Mouse (Mus musculus): ENCODE data around the gene Actr3b.
"Not testable (repeated sequence)": the region's sequence is repeated elsewhere in the genome, so short reads cannot be mapped to it uniquely, and the experiment has no call there.

Gene Actr3b

DNA sequence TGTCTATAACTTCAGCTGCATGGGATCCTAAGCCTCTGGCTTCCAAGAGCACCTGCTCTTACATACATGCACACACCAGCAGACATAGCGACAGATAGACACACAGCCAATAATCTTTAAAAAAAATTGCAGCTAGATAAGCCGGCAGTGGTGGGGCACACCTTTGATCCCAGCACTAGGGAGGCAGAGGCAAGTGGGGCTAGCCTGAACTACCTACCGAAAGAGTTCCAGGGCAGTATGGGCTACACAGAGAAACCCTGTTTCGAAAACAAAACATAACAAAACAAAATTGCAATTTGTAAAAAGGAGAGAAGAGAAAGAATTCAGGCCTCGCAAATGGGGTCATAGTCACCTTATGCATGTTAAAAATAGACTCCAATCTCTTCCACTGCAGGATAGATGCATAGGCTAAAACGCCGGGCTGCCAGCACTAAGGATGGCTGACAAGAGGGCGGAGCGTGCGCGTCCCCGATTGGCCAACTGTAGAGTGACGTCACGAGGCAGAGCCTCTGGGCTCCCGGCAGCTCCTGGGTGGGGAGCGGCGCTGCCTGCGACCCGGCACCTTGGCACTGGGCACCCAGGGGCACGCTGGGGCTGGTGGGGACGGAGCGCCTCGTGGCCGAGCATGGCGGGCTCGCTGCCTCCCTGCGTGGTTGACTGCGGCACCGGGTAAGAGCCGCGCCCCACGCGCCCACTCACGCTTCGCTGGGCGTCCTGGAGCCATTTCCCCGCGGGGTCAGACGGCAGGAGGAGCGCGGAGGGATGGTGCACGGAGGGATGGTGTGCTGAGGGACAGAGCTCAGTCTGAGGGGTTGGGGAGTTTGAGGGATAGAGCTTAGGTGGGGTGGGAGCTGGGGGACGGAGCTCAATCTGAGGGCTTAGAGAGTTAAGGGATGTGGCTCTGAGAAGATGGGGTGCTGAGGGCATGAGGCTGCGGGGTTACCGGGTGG lies at the start of gene Actr3b:
Actr3b (plus strand) TSS at position 538 of the 950 bp plus-strand sequence.
- peak; percentile 90 for DNase-seq

DNA sequence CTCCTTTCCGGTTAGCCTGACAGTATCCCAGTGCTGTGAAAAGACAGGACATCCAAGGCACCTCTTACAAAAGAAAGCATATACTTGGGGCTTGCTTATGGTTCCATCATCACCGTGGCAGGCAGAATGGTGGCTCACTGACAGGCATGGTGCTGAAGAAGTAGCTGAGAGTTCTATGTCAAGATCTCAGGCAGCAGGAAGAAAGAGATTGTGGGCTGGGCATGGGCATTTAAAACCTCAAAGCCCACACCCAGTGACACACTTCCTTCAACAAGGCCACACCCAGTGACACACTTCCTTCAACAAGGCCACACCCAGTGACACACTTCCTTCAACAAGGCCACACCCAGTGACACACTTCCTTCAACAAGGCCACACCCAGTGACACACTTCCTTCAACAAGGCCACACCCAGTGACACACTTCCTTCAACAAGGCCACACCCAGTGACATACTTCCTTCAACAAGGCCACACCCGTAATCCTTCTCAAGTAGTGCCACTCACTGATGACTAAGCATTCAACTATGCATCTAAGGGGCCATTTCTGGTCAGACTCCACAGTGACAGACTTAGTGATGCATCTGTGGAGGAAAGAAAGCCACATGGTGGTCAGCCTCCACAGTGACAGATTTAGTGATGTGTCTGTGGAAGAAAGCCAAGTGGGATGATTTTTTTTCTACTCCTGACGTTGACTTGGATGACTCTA lies 46.6 kb upstream of the Actr3b start:
- not testable (repeated sequence) for DNase-seq

DNA sequence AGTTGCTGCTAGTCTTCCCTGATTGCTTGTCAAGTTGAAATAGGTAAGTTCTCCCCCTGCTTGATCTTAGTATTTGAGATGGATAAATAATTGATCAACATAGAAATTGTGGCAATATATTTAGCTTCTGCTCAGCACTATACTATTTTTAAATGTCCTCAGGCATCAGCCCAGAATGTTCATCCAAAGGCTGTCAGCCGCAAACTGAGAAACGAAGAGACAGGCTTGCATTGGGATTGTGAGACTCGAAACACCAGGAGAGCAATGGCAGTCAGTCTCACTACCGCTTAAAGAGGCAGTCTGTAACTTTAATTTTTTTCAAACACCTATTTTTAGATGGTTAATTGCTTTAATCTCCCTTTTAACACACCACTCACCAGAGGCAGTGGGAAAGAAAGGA lies 40.4 kb upstream of the Actr3b start:
- DNase-seq, result no peak

DNA sequence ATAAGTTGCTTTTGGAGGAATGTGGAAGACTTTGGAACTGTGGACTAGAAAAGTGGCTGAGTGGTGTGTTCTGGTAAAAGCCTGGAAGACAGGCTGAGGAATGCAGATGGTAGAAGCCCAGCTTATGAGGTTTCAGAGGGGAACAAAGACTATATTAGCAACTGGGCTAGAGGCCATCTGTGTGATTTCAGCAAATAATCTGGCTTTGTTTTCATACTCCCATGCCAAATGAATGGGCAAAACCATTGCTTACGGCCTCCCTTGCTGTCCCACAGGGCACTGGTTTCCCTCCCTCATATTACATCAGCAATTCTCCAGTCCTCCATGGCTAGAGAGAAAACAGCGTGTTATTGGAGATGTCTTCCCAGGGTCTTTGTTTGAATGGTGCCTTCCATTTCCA lies 36.8 kb upstream of the Actr3b start:
- no peak for DNase-seq

DNA sequence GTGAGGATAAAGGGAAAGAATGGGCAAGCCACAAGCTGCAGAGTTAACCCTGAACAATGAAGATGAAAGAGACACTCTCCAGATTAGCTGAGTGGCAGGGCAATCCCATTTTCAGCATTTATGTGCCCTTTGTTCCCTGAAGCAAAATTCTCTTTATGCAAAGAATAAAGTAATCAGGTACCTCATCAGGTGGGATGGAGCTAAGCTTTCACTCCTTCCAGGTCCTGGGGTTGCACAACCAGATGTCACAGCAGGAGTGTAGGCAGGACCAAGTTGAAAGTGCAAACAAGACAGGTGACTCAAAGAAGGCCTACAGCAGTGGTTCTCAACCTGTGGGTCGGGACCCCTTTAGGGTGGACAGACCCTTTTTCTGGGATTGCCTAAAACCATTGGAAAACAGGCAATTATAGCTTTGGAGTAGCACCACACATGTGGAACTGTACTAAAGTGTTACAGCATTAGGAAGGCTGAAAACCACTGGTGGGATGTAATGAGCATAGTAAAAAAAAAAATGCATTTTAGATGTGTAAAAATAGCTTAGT lies 35.6 kb upstream of the Actr3b start:
- no peak for DNase-seq

DNA sequence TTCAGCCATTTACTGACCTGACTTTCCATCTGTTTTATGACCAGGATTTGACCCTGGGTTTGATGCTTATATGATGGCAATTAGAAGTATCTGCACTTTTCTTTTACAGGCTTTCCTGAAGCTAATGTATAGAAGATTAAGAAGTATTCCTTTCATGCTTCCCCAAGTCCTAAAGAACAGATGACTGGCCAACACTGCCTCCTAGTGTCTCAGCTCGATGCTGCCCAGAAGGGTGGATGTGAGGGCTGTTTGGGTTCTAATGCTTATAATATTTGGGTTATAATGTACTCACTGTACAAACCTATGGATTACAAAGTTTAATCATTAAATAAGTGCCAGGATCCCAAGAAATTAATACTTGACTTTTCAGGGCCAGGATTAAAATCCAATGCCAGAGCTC lies 25.5 kb upstream of the Actr3b start:
- DNase-seq, result peak; percentile 62

DNA sequence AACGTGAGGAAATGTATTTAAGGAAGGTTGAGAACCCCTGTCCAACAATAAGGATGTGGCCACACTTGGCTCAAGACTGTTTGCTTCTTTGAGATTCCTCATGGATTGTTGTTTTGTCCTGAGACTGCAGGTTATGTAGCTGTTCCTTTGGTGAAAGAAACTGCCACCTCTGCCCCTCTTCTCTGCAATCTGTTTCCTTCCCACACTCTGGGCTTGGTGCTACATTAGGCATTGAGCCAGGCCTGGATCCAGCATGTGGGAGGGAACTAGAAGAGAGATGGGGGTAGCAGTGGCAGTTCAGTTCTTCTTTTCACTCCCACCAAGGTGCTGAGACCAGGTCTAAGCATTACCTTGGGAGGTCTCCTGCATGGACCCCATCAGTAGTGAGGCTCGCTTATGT lies 23.9 kb upstream of the Actr3b start:
- no peak for DNase-seq

DNA sequence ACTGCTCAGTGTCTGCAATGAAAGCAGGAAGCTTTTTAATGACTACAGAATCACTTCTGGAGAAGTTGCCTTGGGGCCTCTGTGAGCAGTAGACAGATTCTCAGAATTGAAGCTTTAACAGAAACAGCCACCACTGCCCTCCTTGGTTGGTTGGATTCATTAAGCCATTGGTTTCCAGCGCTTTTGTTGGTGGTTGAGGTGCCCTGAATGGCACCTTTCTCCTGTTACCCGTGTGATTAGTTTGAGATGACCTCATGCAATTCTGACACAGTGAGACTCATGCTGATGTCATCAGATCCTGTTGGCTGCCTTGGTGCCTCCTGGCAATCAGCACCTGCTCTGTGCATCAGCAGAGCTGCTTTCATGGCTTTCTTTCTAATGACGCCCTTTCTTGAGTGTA lies 21.3 kb upstream of the Actr3b start:
- no peak for DNase-seq

DNA sequence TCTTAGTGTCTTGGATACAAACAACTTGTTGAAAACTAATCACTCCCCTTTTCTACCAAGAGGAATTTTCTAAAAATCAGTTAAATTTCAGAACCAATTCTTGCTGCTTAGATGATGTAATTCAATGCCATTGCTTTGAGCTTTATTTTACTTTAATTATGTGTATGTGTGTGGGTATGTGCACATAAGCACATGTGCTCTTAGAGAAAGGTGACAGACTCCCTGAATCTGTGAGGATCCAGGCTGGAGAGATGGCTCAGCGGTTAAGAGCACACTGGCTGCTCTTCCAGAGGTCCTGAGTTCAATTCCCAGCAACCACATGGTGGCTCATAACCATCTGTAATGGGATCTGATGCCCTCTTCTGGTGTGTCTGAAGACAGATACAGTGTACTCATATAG lies 20.9 kb upstream of the Actr3b start:
- DNase-seq, result not testable (repeated sequence)

DNA sequence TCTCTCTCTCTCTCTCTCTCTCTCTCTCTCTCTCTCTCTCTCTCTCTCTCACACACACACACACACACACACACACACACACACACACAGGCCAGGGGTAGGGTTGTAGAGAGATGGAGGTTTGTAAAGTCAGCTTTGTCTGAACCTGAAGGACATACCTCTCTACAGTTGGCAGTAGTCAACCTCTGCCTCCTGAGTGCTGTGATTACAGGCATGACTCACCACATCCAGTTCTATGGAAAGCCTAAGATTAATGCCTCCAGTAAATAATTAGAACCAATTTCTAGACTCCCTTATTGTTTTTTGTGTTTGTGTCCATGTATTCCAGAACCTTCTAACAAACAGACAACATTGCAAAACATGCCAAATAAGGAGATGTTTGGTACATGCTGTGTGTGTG lies 11.9 kb upstream of the Actr3b start:
- DNase-seq, result no peak

DNA sequence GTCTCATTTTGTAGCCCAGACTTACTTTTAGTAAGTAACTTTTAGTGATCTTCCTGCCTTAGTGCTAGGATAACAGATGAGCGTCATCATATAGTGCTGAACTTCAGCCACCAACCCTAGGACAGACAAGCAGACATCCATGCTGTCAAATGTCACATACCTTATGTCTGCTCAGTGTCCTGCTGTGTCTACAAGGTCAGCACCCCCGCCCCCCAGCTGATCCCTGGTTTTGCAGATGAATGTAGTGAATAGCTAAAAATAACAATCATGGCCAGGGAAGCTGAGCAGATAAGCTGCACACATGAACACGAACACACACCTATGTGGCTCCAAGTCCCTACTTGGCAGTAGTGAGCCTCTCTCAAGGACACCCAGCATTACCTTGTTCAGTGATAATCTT lies 11.2 kb upstream of the Actr3b start:
- no peak for DNase-seq

DNA sequence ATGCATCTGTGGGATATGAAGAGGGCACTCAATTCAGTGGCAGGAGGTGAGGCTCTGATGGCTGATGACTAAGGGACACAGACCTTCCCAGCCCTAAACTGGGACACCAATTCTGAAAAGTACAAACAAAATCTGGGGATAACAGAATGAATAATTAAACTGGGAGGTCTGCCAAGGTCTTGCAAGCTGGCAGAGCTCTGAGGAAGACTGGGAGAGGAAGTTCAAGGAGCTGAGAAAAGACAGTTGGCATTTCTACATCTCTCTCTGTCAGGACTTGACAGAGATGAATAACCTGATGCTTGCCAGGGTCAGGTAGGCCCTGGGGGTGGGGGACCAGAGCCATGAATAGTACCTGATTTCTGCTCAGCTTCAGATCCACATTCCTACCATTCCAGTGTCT lies 8.2 kb upstream of the Actr3b start:
- no peak for DNase-seq

DNA sequence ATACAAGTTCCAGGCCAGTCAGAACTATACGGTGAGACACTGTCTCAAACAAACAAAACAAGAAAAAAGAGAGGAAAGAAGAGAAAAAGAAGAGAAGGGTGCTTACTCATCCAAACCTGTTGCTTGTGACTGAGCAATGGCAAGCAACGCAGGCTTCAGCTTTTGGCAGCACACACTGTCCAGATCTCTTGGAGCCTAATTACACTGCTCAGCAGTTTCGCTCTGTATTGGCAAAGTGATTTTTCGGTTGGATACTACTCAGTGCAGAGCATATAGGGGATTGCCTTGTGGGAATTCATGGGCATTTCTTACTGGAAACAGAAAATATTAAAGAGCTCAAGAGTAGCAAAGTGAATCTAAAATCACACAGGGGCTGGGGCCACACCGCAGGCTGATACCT lies 6.9 kb upstream of the Actr3b start:
- DNase-seq, result no peak

DNA sequence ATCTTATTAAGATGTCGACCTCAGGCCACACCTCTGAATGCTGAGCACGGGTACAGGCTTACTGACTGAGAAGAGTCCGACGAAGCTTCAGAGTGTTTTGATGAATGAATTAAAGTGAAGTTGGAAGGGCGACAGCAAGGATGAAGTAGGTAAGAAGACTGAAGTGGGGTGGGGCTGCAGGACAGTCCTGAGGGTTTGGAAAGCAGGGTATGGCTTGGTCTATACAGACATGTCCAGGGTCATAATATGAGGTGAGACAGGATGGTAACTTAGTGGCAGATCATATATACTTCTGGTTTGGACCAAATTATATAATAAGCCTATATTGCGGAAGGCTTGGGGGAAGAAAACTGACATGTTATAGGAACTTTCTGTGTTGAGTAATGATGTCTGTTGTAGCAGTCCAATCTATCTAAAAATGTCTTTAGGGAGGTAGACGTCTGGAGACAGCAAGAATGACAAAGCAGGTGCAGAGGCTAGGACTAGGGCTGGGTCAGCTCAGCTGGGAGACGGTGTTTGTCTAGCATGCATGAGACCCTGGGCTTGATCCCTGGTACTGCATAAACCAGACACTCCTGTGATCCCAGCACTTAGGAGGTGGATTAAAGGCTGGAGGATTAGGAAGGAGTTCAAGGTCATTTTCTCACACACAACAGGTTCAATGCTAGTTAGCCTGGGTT lies 6.1 kb upstream of the Actr3b start:
- DNase-seq, result no peak

DNA sequence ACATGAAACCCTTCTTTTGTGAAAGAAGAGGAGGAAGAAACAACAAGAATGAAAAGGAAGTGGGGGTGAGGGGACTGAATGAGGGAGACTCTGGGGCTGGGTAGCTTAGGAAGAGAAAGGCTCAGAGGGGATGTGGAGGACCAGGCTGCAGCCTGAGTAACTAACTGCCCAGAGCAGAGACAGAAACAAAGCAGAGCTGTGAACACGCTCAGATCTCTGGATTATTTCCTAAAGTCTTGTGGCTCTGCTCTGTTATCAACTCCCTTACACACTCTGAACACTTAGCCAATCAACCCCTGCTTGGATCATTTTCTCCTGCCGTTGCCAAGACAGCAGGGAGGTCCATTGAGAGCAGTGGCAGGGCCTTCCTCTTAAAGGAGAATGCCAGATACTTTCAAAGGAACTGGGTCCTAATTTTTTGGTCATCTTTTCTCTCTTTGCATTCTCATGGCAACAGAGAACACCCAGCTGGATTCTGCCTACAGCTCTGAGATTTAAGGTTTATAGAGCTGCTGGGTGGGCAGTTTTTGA lies 5.5 kb upstream of the Actr3b start:
- no peak for DNase-seq

DNA sequence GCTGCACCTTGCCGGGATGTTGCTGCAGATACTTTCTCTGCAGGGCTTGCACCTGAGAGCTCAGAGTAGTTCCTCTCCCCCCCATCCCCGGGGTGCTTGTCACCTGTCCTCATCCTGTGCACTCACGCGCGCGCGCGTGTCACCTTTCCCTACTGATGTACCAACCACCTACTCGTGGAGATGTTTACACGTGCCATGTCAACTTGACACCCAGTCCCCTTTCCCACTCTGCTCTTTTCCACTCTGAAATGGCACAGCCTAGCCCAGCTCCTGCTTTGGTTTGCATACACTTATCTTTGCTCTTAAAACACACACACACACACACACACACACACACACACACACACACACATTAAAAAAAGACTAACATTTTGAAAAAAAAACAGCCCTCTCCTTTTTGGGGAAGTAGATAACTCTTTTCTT lies 624 bp downstream of the Actr3b start:
- DNase-seq, result peak; percentile 41

DNA sequence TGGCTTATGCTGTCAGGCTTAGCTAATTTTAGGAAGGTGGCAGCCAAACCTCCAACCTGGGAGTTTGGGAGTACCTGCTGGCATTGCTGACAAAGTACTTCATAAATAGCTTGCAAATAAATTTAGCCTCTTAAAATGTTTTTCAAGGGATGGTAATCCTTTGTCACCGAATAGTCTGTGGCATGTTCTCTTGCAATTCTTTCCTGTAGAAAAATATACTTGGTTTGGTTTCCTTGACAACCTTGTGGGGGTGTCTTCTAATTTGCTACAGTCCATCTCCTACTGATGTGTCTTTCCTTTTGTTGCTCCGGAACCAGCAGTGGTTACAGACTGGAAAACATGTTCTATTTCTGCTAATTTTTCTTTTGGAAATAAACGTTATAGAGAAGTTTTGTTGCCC lies 1.1 kb downstream of the Actr3b start:
- DNase-seq, result no peak

DNA sequence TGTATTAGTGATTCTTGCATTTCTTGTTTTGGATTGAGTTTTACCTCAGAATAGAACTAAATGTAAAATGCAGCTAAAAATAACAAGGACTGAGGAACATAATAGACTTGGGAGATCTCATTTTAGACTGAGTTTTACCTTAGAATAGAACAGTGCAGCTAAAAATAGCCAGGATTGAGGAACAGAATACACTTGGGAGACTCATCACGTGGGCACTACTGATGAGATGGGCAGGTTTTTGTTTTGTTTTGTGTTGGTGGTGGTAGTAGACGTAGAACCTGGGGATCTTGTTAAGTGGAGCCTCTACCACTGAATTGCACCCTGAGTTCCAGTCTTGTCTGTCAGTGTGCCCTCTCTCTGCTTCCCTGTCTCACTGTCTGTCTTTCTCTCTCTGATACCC lies 2.1 kb downstream of the Actr3b start:
- no peak for DNase-seq

DNA sequence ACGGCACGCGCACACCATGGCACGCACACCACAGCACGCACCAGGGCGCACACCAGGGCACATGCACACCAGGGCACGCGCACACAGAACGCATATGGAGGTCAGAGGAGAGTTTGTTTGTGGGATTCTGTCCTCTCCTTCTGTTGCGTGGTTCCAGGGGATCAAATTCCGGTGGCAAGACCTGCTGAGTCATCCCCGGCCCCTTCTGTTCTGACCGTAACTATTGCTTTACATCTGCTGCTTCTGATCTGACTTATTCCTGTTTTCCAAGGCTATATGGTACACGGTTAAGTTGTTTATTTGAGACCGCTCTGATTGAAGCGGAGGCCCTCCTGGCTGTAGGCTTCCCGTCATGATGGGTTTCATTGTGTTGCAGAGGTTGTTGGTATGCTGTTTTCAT lies 9.2 kb downstream of the Actr3b start:
- DNase-seq, result no peak

DNA sequence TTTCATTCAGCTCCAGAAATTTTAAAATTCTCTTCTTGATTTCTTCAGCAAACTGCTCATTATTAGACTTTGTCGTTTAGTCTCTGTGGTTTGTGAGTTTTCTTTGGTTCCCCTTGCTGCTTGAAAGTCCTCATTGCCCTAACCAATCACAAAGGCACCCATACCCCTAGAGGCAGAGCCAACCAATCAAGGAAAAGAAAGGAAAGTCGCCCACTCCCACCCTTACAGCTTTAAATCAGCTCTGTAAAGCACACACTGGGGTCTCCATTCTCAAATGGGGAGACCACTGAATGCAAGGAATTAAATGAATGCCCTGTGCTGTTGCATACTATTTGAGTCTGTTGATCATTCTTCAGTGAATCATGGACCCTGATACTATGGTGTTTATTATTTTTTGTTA lies 9.6 kb downstream of the Actr3b start:
- no peak for DNase-seq

DNA sequence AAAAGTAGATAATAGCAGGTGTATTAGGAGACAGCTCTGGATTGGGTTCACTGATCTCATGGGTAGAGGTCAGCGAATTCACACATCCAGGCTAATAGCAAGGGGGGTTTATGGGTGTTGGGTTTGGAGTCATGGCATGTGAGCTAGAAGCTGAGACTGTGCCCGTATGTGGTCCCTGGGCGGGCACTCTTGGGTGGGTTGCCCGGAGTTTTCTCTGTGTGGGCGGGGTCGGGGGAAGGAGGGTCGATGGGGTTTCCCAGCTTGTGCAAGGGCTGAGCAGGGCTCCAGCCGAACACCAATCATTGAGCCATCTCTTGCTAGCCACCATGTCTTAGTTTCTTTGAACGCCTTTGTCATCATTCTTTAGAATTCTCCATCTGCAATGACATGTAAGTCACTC lies 12.7 kb downstream of the Actr3b start:
- no peak for DNase-seq

DNA sequence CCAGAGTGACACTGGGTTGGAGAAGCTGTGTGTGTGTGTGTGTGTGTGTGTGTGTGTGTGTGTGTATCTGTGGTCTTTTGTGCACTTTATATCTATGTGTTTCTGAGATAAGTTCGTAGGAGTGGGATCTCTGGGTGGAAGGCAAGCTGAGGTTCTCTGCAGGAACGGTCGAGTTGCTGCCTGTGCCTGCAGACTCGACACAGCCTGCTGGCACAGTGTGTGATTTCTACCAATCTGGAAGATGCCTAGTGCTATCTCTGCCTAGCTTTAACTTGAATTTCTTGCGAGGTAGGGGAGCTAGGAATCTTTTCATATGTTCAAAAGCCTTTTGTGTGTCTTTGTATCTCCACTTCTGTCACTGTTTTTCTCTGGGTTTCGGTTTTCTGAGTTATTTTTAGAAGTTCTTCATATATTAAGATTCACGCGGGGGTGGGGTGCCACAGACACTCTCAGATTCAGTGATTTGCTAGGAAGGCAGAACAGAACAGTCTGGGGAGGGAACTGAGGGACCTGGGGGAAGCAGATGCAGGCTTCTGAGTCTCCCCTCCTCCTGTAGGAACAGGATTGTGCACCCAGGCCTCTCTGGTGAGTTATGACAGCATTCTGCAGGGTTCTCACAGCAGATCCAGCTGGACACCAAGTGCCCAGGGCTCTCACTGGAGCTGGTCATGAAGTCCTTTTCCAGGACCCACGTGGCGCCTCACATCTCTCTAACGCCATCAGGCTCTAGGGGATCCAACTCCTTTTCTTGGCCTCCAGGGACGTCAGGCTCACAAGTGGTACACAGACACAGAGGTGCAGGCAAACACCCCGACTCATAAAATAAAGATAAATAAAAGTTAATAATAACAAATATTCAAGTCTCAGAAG lies 14.4 kb downstream of the Actr3b start:
- peak; percentile 30 for DNase-seq
